Mouse (Mus musculus) small intestine, adult 2 months (tissue): ENCODE measurements at regions not wholly inside any gene's neighbourhood (a gene's known extent, or its start where the extent isn't known, plus 50 kb on each side); places are given as distances from the start of the nearest gene placed in this dataset.

Experiments used
- H3K27ac ChIP-seq: fragments of 200-500 bp; 2 replicates; pipeline ENCODE4 v1.5.1; 2012; ENCODE audit warnings: low read depth, low read length, control low read depth, inconsistent platforms; ENCODE audit not compliant: insufficient read depth
- H3K27me3 ChIP-seq: fragments of 200-500 bp; 2 replicates; pipeline ENCODE4 v1.6.1; 2012; ENCODE audit warnings: mild to moderate bottlenecking, moderate library complexity, low read length, inconsistent platforms; ENCODE audit not compliant: control insufficient read depth, insufficient read depth
- H3K36me3 ChIP-seq: fragments of 200-500 bp; 2 replicates; pipeline ENCODE4 v1.6.1; 2012; ENCODE audit warnings: mild to moderate bottlenecking, low read length, control low read depth, inconsistent platforms; ENCODE audit not compliant: control insufficient read depth, insufficient read depth
- H3K4me1 ChIP-seq: fragments of 200-500 bp; 2 replicates; pipeline ENCODE4 v1.6.1; 2012; ENCODE audit warnings: low read length, inconsistent platforms, mixed read lengths; ENCODE audit not compliant: control insufficient read depth, insufficient read depth, insufficient read length
- H3K4me3 ChIP-seq: fragments of 200-500 bp; 2 replicates; pipeline ENCODE4 v1.5.1; 2012; ENCODE audit warnings: low read depth, mild to moderate bottlenecking, control low read depth, inconsistent platforms, low read length, moderate library complexity
- CTCF ChIP-seq: fragments of 200-500 bp; IDR thresholded peaks from 2 replicates; pipeline ENCODE4 v1.5.1; 2012; ENCODE audit warnings: low read depth, mild to moderate bottlenecking, control low read depth, inconsistent platforms, low read length, moderate library complexity, mixed read lengths; ENCODE audit not compliant: insufficient replicate concordance, insufficient read length; ENCODE audit errors: extremely low read depth
- POLR2A ChIP-seq: fragments of 200-500 bp; IDR thresholded peaks from 2 replicates; pipeline ENCODE4 v1.6.1; 2012; ENCODE audit warnings: low read depth, mild to moderate bottlenecking, control low read depth, inconsistent platforms, low read length, moderate library complexity
- WGBS: fragments of 180-500 bp; shearing (Covaris S2); methylation state at CpG from one replicate; pipeline ENCODE4 v1.1.7; 2018; 5-methylcytosine and 5-hydroxymethylcytosine counted together

DNA sequence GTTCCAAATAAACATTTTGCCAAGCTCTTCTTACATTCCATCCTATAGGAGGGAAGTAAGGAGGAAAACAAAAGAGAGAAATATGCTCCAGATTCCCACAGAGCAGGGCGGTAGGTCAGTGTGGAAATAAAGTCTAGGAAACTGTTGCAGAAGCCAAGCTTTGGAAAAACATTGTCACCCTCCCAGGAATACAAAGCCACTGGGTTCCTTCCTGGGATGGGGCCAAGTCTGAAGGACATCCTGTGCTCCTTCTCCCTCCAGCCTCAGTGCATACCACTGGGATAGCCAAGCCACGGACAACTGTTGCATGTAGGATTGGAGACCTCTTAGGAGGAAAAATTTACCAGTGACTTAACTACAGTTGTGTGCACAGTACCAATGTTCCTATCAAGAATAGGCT lies 195.8 kb upstream of the Cdyl start:
- no peak overlapping the region for H3K27ac ChIP-seq
- 76% methylated on average over 2 of the region's 2 CpGs for WGBS
- H3K27me3 ChIP-seq = no peaks in the 10 kb centered on the region
- H3K4me3 ChIP-seq = no peak overlapping the region
- no peaks in the 10 kb centered on the region for H3K36me3 ChIP-seq
- TF ChIP-seq POLR2A (no peak), CTCF (no peak)
- H3K4me1 ChIP-seq = no peaks in the 10 kb centered on the region

DNA sequence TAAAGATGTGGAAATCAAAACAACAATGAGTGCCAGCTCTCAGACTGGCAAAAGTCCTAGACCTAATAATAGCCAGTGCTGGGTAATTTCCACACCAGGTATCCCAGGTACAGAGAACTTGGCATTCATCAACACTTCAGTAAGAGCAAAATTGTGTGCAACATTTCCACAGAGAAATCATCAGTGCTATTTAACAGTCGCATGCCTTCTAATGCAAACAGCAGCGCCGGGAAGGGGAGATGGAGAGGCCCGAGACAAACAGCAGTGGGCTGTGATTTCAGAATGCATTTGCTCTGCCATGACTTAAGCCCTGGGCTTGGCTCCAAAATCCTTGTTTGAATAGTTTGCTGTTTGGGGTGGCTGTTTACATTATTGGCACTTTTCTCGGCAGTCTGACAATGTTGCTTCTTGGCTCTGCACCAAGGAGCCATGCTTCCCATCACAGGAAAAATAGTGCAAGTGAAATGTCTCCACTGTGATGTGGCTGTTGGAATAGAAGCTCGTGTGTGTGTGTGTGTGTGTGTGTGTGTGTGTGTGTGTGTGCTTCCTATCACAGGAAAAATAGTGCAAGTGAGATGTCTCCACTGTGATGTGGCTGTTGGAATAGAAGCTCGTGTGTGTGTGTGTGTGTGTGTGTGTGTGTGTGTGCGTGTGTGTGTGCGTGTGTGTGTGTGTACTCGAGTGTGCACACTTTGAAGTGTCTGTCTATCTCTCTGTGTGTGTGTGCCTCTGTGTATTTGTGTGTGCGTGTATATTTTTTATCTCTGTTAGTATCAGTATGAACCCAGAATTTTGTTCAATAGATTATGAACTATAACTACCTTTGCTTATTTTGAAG lies 190.1 kb upstream of the Cdyl start:
- 33% methylated on average over 11 of the region's 11 CpGs for WGBS
- TF ChIP-seq CTCF (no peak), POLR2A (no peak)
- Histone ChIP-seq H3K27me3 (no peaks in the 10 kb centered on the region), H3K4me1 (no peaks in the 10 kb centered on the region), H3K4me3 (no peak overlapping the region), H3K27ac (no peak overlapping the region), H3K36me3 (no peaks in the 10 kb centered on the region)

DNA sequence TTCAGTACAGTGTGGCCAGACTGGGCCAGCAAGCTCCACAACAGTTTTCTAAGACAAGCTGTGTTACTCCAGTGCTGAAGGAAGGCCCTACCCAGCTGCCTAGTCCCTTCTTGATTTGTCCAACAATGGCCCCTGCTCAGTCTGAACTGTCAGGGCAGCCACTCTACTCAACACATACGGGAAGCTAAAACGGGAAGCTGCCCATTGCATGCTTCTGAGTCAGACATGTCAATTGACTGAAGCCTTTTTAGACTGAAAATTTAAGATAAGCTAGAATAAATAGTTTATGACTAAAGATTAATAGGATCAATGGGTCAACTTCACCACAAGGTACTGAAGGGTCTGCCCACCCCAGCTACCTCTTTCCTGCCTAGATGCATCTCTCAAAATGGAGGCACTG lies 181.4 kb upstream of the Cdyl start:
- no peak overlapping the region for H3K27ac ChIP-seq
- no peak overlapping the region for H3K4me3 ChIP-seq
- H3K36me3 ChIP-seq = no peaks in the 10 kb centered on the region
- no peak for TF ChIP-seq CTCF
- no peak for TF ChIP-seq POLR2A
- H3K4me1 ChIP-seq = peaks cover 3% of the 10 kb centered on the region; the same call in 1 of the 2 replicates
- H3K27me3 ChIP-seq = no peaks in the 10 kb centered on the region
- WGBS = 67% methylated on average over 2 of the region's 2 CpGs

GRCm38 (mm10) chr13:35482340-35482739 lies 177.3 kb upstream of the Cdyl start:
- Histone ChIP-seq H3K27ac (no peak overlapping the region), H3K4me3 (no peak overlapping the region), H3K27me3 (no peaks in the 10 kb centered on the region), H3K36me3 (no peaks in the 10 kb centered on the region), H3K4me1 (peaks cover 3% of the 10 kb centered on the region; the same call in 1 of the 2 replicates)
- 67% methylated on average over 4 of the region's 4 CpGs for WGBS
- no peak for TF ChIP-seq POLR2A

- Histone ChIP-seq H3K4me3 (no peak overlapping the region), H3K36me3 (no peaks in the 10 kb centered on the region), H3K27ac (no peak overlapping the region), H3K27me3 (no peaks in the 10 kb centered on the region), H3K4me1 (peaks cover 3% of the 10 kb centered on the region; the same call in 1 of the 2 replicates)
- 67% methylated on average over 4 of the region's 4 CpGs for WGBS
- TF ChIP-seq CTCF = no peak
- TF ChIP-seq POLR2A = no peak
These were observed 173.5 kb upstream of the Cdyl start for GRCm38 (mm10) chr13:35486125-35486524.

GRCm38 (mm10) chr13:35499776-35500175 lies 159.9 kb upstream of the Cdyl start:
- no peak overlapping the region for H3K4me3 ChIP-seq
- TF ChIP-seq POLR2A = no peak
- no peak for TF ChIP-seq CTCF
- no peak overlapping the region for H3K27ac ChIP-seq
- H3K27me3 ChIP-seq = no peaks in the 10 kb centered on the region
- 92% methylated on average over 2 of the region's 2 CpGs for WGBS
- H3K36me3 ChIP-seq = no peaks in the 10 kb centered on the region
- no peaks in the 10 kb centered on the region for H3K4me1 ChIP-seq

DNA sequence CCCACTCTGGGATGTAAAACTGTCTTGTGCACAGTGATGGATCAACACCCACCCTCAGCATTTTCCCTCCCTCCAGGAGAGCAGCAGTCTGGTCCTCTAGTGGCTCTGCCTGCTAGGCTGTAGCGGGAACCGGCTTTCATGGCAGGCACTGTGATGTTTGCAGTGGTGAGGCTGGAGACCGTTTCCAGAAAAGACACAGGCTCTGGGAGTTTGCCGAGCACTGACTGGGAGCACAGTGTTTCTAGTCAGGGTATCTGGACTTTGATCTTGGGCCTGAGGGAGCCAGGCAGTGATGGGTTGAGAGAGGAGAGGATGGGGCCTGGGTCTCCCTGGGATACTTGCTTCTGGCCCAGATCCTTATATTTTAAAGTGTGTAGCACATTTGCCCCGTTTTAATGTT lies 158.7 kb upstream of the Cdyl start:
- H3K4me1 ChIP-seq = no peaks in the 10 kb centered on the region
- H3K27me3 ChIP-seq = no peaks in the 10 kb centered on the region
- H3K27ac ChIP-seq = no peak overlapping the region
- no peak overlapping the region for H3K4me3 ChIP-seq
- 67% methylated on average over 5 of the region's 5 CpGs for WGBS
- no peak for TF ChIP-seq CTCF
- TF ChIP-seq POLR2A = no peak
- no peaks in the 10 kb centered on the region for H3K36me3 ChIP-seq
